Mouse (Mus musculus) CH12.LX (cell line): Measurements from ENCODE around the gene Epha5.

Source experiments
- CTCF ChIP-seq, 2 experiments: IDR thresholded peaks in 1 of 2; conservative IDR thresholded peaks in 1 of 2; 2 replicates each; pipeline ENCODE4 v1.5.1; 2011 to 2012; ENCODE audit warnings: low read depth in 2 of 2, low read length in 2 of 2, improper control_type of control experiment in 1 of 2, inconsistent platforms in 1 of 2, mild to moderate bottlenecking in 1 of 2, moderate library complexity in 1 of 2
- EP300 ChIP-seq: IDR thresholded peaks from 2 replicates; pipeline ENCODE4 v1.6.1; 2011; ENCODE audit warnings: low read length, improper control_type of control experiment

DNA sequence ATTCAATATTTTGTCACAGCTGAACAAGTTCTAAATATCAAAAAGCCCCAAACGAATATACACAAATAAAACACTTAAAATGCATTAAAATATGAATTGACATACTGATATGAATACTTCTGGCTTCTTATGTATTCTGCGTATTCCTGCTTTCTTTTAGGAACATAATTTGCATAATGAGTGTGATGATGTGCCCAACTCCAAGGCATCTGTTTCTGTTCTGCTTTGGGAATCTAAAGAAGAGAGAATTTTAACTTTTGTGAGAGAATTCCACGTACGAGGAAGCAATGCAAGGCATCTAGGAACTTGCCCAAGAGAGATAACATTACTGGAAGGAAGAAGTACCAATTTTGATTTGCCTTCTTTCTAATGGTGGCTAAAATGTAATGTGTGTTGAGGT, 151.8 kb downstream of the Epha5 start:
- TF ChIP-seq CTCF (conservative IDR thresholded peaks at IDR 0.05 in 1 of 2, IDR thresholded peaks at IDR 0.05 in 1 of 2; ENCODE audit: low read depth in 2 of 2, low read length in 2 of 2) (no peak), EP300 (no peak)
